Mouse (Mus musculus) kidney, postnatal 10 days (tissue): ENCODE measurements around the gene Prkn.

Experiments
- DNase-seq: peaks from one replicate; pipeline ENCODE4 v3.0.0; 2021; ENCODE audit warnings: mixed read lengths

Gene Prkn

GRCm38 (mm10) chr17:11996311-11996710, 1156.1 kb downstream of the Prkn start:
- no peak for DNase-seq

DNA sequence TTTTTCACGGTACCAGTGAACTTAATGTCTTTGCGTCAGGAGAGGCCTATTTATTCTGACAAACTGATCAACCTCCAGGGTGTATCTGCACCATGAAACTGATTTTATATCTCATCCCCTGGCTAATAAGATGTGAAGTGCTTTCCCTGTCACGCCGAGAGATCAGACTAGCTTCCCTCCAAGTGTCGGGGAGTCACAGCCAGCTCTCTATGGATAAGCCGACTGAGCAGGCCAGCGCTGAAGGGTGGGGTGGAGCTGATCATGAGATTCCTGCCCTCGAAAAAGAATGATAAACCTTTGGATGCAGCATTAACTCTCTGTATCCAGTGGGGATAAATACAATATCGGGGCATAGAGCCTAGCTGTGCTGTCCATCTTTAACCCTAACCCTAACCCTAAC, 1160.1 kb downstream of the Prkn start:
- DNase-seq: no peak

- no peak for DNase-seq
Observed at GRCm38 (mm10) chr17:12021326-12021725, 1181.1 kb downstream of the Prkn start.

DNA sequence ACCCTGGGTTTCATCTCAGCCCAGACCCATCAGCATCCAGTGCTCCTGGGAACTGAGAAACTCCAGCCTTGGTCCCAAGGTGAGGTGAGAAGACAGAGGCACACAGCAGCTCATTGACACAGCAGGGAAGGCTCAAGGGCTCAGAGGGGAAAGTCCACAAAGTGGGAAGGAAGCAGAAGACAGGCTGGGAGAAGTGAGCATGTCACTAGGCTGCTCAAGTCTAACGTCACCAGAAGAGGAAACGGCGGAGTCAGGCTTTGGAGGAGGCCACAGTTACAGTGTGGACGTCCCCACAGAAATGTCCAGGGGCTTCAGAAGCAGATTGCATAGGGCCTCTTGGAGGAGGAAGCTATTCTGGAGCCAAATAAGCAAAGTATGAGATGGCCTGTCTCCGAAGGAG, 1189.2 kb downstream of the Prkn start:
- peak; percentile 3 for DNase-seq

DNA sequence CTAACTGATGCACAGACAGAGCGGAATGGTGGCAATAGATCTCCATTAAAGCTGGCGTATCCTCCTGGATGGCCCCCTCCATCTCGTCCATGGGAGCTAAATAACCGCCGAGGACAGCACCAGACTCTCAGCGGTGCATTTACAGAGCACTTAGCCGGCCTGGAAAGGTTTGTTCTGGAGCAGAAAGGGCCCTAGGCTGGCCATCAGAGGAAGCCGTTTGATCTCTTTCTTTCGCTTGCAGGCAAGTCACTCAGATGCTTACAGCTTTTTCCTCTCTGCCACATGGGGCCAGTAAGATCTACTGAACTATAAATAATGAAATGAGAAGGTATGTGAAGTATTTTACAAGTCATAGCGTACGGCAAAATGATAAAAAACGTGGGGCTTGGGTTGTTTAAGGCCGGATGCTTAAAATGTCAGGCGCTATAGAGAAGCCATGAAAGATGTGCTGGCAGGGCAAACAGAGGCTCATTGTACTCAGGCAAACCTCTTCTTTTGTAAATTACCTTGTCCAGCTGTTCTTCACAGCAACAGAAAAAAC, 1189.8 kb downstream of the Prkn start:
- DNase-seq: peak; percentile 8

- peak; percentile 26 for DNase-seq
Observed at GRCm38 (mm10) chr17:12030556-12031160, 1190.5 kb downstream of the Prkn start.

DNA sequence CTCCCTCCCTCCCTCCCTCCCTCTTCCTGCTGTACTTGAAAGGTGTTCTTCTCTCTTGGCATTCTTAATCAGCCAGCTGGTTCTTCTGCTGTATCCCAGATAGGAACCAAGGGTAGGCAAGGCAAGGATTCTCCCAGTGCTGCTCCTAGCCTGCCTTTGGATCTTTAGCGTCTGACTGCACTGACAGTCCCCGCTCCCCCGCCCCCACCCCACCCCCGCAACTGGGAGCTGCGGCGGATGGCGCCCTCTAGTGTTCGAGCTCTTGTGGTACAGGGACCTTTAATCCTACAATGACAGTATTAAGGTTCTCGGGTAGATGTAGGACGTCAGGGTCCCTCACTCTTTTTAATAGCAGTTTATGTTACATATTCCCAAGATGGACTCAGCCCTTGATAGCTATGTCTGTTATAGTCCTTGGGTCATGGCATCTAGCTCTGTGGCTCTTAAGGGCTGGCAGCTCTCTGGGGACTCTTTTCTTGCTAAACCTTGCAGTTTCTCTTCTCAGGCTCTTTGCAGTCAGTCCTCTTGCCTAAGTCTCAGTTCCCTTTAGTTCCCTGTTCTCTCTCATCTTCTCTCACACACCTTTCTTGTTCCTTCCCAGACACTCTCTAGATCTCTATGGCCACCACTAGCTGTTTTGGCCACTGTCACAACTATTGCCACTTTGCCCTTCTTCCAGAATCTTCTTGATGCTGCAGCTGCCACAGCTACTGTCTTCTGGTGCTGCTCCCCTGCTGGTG, 1191.2 kb downstream of the Prkn start:
- DNase-seq: peak; percentile 80

DNA sequence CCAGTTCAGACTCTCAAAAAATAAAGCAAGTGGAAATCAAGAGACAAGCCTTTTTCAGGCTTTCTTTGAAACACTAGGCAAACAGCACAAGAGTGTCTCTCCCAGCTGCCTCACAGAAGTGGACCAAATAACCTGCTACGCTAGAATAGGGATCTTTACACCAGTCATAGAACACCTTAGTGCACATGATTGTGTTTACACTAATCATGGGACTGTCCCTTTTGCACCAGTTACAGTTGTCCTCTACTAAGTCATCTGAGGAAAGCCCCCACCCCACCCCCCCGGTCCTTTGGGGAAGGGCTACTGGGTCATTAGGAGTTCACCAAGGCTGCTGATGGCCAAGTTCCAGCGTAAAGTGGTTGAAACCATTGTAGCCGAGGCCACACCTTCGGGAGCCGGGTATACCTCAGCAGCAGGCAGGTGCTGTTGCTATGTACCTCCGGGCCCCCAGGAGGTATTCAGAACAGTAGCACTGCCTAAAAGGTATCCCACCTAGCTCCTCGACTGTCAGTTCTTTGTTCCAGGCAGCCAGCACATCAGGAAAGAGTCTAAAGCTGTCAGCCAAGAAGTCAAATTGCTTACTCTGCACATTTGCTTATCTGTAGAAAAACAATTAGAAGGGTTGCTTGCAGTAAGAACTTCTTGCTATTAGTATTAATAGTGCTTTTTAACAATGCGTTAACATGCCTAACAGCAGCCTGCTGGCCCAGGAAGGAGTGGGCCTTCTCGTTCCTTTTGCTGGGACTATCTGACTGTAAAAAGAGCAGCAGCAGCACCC, 1192.0 kb downstream of the Prkn start:
- DNase-seq: no peak

- DNase-seq: no peak
Observed at GRCm38 (mm10) chr17:12035386-12035785, 1195.2 kb downstream of the Prkn start.

GRCm38 (mm10) chr17:12036205-12036604, 1196.0 kb downstream of the Prkn start:
- DNase-seq: peak; percentile 84

DNA sequence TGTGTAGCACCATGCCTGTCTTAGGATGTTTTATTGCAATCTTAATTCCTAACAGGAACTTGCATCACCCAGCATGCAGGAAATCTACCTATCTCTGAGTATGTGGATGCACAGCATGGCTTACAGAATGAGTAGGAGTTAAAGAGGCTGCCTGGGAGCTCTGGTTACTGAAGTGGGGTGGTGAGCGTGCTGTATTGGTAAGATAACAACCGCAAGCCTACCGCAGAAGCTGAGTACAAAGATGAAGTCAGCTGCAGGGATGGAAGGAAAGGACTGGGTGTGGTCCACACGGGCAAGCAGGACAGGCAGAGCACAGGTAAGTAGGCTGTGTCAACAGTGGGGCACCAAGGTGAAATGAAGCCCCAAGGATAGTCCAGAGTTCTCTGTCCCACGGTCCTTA, 1196.9 kb downstream of the Prkn start:
- DNase-seq: no peak

DNA sequence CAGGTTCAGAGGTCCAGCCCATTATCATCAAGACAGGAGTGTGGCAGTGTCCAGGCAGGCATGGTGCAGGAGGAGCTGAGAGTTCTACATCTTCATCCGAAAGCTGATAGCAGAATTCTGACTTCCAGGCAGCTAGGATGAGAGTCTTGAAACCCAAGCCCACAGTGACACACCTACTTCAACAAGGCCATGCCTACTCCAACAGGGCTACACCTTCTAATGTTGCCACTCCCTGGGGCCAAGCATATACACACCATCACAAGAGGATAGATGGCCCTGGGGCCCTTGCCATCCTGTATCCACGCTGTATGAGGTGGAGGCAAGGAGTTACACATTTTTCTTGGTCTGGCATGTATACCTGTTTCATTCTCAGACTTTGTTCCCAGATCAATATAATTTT, 1197.4 kb downstream of the Prkn start:
- DNase-seq: no peak

DNA sequence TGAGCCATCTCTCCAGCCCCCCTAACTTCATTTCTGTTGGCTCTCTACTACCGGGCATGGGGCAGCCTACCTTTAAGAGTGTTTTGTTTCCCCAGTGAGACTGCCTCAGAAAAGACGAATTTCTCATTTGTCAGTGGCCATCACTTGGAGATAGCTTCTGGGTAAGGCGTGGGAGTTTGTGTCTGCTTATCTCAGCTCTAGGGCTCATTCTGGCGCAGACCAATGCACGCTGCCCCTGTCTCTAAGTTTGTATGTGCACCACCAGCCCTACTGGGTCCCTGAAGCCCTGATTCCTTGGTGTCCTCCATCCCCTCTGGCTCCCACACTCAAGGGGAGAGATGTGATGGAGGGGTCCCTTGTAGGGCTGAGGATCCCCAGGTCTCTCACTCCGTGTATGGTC, 1198.3 kb downstream of the Prkn start:
- no peak for DNase-seq

- peak; percentile 91 for DNase-seq
Observed at GRCm38 (mm10) chr17:12039188-12039587, 1199.0 kb downstream of the Prkn start.

GRCm38 (mm10) chr17:12039922-12040321, 1199.7 kb downstream of the Prkn start:
- DNase-seq: no peak

DNA sequence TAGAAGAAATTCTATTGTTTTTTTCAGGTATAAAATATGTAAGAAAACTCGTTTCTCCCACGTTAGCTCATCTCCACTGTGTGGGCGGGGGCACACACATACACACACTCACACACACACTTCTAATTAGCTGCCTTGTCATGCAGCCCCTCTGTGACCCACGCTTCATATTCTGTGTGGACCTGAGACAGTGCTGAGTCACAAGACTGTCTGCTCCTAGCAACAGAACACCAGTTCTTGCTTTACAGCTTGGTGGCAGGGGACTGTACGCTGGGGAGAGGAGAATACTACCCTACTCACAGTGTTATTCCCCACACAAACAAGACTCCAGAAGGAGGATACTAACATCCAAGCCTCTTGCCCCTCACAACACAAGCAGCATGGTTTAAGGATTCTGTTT, 1200.4 kb downstream of the Prkn start:
- DNase-seq: no peak

DNA sequence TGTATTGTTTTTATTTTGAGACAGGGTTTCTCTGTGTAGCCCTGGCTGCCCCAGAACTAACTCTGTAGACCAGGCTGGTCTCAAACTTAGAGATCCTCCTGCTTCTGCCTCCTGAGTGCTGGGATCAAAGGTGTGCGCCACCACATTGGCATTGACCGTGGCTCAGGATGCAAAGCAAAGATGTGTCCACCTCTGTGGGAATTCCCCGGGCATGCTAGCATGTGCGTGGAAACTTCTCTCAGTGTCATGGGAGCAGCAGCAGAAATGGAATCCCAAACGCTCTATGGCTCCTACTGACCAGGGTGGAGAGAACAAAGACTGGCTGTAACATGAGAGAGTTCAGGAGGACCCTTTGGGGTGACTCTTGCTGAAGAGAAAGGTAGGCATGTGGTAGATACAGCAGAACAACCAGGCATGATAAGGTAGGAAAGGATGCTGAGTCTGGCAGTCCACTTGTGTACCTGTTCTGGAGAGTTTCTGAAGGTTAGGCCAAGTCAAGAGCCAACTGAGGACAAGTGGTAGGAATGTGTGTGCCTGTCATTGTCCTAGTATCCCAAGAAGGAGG, 1201.0 kb downstream of the Prkn start:
- no peak for DNase-seq

DNA sequence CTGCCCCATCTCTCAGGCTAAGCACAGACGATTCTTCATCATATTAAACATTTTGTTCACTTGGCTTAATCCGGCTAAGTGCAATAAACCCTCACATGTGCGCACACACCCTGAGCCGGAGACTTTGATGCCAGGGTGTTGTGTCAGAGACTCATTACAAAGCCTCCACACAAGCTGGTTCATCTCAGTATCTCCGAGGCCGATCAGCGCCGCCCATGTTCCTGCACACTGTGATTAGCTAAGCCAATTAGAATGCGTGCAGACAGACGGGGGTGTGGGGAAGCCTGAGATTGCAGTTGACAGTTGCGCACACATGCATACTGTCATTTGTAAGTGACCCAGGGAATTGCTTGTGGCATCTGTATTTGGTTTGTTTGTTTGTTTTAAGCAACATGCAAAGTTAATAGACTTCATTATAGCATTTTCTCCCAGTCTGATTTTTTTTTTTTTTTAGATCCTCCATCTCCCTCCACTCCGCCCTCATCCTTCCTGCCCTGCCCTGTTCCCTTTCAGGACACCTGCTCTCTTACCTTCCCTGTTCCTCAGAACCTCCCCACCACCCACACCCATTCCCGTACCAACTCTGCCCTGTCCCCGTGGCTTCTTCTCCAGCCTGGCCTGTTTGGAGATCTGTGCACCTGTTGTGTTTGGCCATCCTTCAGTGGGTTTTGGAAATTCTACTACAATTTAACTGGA, 1202.5 kb downstream of the Prkn start:
- DNase-seq: no peak

- no peak for DNase-seq
Observed at GRCm38 (mm10) chr17:12044222-12044621, 1204.0 kb downstream of the Prkn start.

- DNase-seq: no peak
Observed at GRCm38 (mm10) chr17:12045861-12046273, 1205.7 kb downstream of the Prkn start.

DNA sequence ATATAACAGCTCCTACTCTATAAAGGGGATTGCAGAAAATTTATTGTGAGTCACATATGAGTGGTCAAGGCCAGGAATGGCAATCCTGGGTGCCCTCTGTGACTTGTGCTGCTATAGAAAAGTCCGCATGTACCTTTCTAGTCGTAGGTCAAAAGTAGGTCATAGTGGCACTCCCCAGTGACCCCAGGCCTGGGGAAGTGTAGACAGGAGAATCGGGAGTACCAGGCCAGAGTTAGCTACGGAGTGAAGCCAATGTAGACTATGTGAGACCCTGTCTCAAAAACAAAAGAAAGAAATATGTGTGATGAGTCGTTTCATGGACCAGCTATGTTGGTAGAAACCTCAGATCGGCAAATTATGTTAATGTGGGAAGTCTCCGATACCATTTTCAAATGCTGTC, 1206.8 kb downstream of the Prkn start:
- no peak for DNase-seq

DNA sequence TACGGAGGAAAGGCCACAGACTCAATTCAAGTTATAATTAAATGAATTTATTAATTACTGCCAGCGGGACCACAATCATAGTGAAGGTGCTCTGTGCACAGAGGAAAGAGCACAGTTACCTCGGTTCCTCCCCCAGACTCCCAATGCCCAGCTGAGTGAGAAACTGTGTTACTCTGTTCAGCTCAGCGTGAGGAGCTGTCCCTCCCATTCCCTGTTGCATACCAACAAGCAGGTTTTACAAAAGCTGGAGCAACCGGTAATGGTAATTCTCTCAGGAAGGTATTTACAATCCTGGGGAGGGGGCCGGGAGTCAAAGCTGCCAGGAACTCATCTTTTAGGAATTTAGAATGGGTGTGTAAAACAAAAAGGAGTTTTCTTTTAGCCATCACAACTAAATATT, 1207.3 kb downstream of the Prkn start:
- DNase-seq: peak; percentile 4
